Mouse (Mus musculus) mammary gland, adult 2 months (tissue): Measurements from ENCODE around the gene T. TPM values are rescaled to one million over a fixed set of nuclear protein-coding genes. Genes with fewer than 3 reads are reported as not detected.

ENCODE experiments used
- polyA plus RNA-seq: library from polyadenylated mRNA; depleted of rRNA; stranded (reverse); fragments of >200 nt; gene quantifications from 2 replicates; pipeline ENCODE4 v1.2.3, GENCODE M21; 2012; ENCODE audit warnings: low replicate concordance; rRNA removed

T gene
- polyA plus RNA-seq = not detected in 2 replicates

GRCm38 (mm10) chr17:8433978-8434960 lies at the start of gene T:
TSS of gene T (plus strand) at chr17:8434423.

Other genes with a start within 250 kb of the T start
- 21.7 and 22.5 TPM in 2 replicates for gene Ccr6, start 198.4 kb upstream of the T start, polyA plus RNA-seq
- 278 and 789 TPM in 2 replicates for gene Mpc1, start 151.5 kb upstream of the T start, polyA plus RNA-seq
- 59.6 and 107 TPM in 2 replicates for gene Sft2d1, start 123.3 kb upstream of the T start, polyA plus RNA-seq
- gene Prr18, start 97.0 kb upstream of the T start, polyA plus RNA-seq = 0.20 and 0.31 TPM in 2 replicates
- not detected in 2 replicates for gene T2, start 78.4 kb upstream of the T start, polyA plus RNA-seq
- gene Pde10a, start 90.9 kb downstream of the T start, polyA plus RNA-seq = 2.7 and 3.7 TPM in 2 replicates
- gene Gm17087, start 132.5 kb downstream of the T start, polyA plus RNA-seq = not detected in 2 replicates